Mouse (Mus musculus): ENCODE data around the gene Wdr86. TPM values are rescaled to one million over a fixed set of nuclear protein-coding genes. Genes with fewer than 3 reads are reported as not detected.
"Not testable (repeated sequence)": the region's sequence is repeated elsewhere in the genome, so short reads cannot be mapped to it uniquely, and the experiment has no call there.

Wdr86 gene
- polyA plus RNA-seq, 1 experiment, result 2.5 TPM

DNA sequence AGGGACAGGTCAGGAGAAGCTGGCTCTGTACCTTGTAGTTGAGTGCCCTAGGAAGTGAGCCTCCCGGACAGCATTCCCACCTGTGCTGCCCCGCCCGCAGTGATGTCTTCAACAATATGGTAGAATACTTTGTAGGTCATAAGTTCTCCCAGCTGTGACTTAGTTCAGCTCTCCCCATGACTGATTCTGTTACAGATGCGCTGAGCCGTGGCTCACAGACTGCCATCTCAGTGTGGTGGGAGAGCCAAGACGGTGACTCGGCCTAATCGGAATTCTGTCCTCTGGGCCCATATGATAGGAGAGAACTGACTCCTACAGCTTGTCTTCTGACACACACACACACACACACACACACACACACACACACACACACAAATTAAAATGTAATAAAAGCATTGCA, 25.9 kb downstream of the Wdr86 start:
- H3K36me3 ChIP-seq (ENCODE audit: control insufficient read depth, insufficient read depth, low read length), result peaks cover 88% of the 10 kb centered on the region

DNA sequence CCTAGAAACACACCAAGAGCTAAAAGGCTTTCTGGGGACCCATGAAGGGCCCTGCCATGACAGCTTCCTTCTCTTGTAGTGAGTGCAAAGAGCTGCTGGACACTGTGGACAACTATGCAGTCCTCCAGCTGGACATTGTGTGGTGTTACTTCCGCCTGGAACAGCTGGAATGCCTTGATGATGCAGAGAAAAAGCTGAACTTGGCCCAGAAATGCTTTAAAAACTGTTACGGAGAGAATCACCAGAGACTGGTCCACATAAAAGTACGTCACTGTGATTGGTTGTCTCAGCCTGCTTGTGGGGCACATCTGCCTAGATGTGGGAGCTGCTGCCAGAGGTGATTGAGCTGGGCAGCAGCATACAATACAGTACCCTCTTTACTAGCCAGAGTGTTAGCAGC, 29.3 kb downstream of the Wdr86 start:
- TF ChIP-seq CTCF (IDR thresholded peaks at IDR 0.05; ENCODE audit: extremely low read depth, insufficient read length, insufficient replicate concordance, low read depth, low read length), result no peak
- no peak for TF ChIP-seq POLR2A (IDR thresholded peaks at IDR 0.05; ENCODE audit: low read depth, low read length)
- WGBS, result 87% methylated on average over 3 of the region's 3 CpGs
- no peaks in the 10 kb centered on the region for H3K4me1 ChIP-seq (ENCODE audit: control insufficient read depth, insufficient read depth, insufficient read length, low read length)
- peaks cover 84% of the 10 kb centered on the region for H3K36me3 ChIP-seq (ENCODE audit: control insufficient read depth, insufficient read depth, low read length)
- H3K4me3 ChIP-seq (ENCODE audit: low read depth, low read length), result no peak overlapping the region
- H3K27ac ChIP-seq (ENCODE audit: insufficient read depth, low read depth, low read length), result no peak overlapping the region
- H3K27me3 ChIP-seq (ENCODE audit: control insufficient read depth, insufficient read depth, low read length), result no peaks in the 10 kb centered on the region

More for the DNA sequence above, 25.9 kb downstream of the Wdr86 start:
- Histone ChIP-seq H3K27me3 (ENCODE audit: control insufficient read depth, insufficient read depth, low read length) (no peaks in the 10 kb centered on the region), H3K4me3 (ENCODE audit: low read depth, low read length) (no peak overlapping the region), H3K27ac (ENCODE audit: insufficient read depth, low read depth, low read length) (no peak overlapping the region), H3K4me1 (ENCODE audit: control insufficient read depth, insufficient read depth, insufficient read length, low read length) (no peaks in the 10 kb centered on the region)
- TF ChIP-seq CTCF (IDR thresholded peaks at IDR 0.05; ENCODE audit: extremely low read depth, insufficient read length, insufficient replicate concordance, low read depth, low read length) (no peak), POLR2A (IDR thresholded peaks at IDR 0.05; ENCODE audit: low read depth, low read length) (no peak)
- 91% methylated on average over 8 of the region's 8 CpGs for WGBS

DNA sequence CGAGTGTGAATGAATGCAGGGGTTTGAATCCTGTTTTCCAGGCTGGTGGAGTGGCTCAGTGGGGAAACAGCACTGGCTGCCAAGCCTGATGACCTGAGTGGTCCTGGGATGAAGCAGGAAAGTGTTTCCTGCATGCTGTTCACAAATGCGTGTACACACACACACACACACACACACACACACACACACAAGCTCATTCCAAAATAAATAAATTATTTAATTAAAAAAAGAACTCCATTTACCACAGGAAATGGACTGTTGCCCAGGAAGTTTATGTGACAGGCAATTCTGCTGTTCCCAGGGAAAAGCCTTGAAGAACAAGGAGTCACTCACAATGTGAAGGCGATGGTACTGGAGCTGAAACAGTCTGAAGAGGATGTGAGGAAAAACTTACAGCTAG, 33.8 kb downstream of the Wdr86 start:
- WGBS, result 81% methylated on average over 3 of the region's 3 CpGs
- Histone ChIP-seq H3K27me3 (ENCODE audit: control insufficient read depth, insufficient read depth, low read length) (no peaks in the 10 kb centered on the region), H3K27ac (ENCODE audit: insufficient read depth, low read depth, low read length) (no peak overlapping the region), H3K4me1 (ENCODE audit: control insufficient read depth, insufficient read depth, insufficient read length, low read length) (no peaks in the 10 kb centered on the region), H3K4me3 (ENCODE audit: low read depth, low read length) (no peak overlapping the region), H3K36me3 (ENCODE audit: control insufficient read depth, insufficient read depth, low read length) (peaks cover 85% of the 10 kb centered on the region)
- no peak for TF ChIP-seq CTCF (IDR thresholded peaks at IDR 0.05; ENCODE audit: extremely low read depth, insufficient read length, insufficient replicate concordance, low read depth, low read length)
- no peak for TF ChIP-seq POLR2A (IDR thresholded peaks at IDR 0.05; ENCODE audit: low read depth, low read length)

- WGBS, result 74% methylated on average over 1 of the region's 1 CpGs
- TF ChIP-seq POLR2A (IDR thresholded peaks at IDR 0.05; ENCODE audit: low read depth, low read length) (no peak), CTCF (IDR thresholded peaks at IDR 0.05; ENCODE audit: extremely low read depth, insufficient read length, insufficient replicate concordance, low read depth, low read length) (no peak)
- Histone ChIP-seq H3K27me3 (ENCODE audit: control insufficient read depth, insufficient read depth, low read length) (no peaks in the 10 kb centered on the region), H3K27ac (ENCODE audit: insufficient read depth, low read depth, low read length) (no peak overlapping the region), H3K4me3 (ENCODE audit: low read depth, low read length) (no peak overlapping the region), H3K36me3 (ENCODE audit: control insufficient read depth, insufficient read depth, low read length) (peaks cover 28% of the 10 kb centered on the region), H3K4me1 (ENCODE audit: control insufficient read depth, insufficient read depth, insufficient read length, low read length) (peaks cover 3% of the 10 kb centered on the region; the same call in 1 of the 2 replicates)
Measured at GRCm38 (mm10) chr5:24687696-24688095, 42.8 kb downstream of the Wdr86 start.

DNA sequence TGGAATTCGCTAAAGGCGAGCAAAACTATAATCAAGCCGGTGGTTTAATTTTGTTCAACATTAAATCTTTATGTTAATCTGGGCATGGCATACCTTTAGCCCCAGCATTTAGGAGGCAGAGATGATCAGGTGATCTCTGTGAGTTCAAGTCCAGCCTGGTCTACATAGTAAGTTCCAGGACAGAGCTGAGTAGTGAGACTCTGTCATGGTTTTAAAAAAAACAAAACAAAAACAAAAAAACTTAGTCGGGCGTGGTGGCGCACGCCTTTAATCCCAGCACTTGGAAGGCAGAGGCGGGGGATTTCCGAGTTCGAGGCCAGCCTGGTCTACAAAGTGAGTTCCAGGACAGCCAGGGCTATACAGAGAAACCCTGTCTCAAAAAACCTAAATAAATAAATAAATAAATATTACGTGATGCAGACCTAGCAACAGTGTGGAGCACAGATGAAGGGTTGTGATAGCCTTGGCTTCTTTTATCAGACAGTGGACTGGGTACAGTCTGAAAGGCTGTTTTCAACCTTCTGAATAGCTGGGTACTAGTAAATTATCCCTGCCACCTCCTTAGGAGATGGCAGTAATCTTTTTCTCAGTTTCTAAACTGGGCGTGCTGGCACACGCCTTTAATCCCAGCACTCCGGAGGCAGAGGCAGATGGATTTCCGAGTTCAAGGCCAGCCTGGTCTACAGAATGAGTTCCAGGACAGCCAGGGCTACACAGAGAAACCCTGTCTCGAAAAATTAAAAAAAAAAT, 43.7 kb downstream of the Wdr86 start:
- Histone ChIP-seq H3K27ac (ENCODE audit: insufficient read depth, low read depth, low read length) (peak overlapping the region; percentile 14; the same call in 1 of the 2 replicates), H3K4me3 (ENCODE audit: low read depth, low read length) (0 out of 2 replicates have a peak overlapping the region, but pooled peaks have one; percentile 4), H3K36me3 (ENCODE audit: control insufficient read depth, insufficient read depth, low read length) (peaks cover 21% of the 10 kb centered on the region)
- WGBS, result 61% methylated on average over 16 of the region's 16 CpGs
- not testable (repeated sequence) for H3K27me3 ChIP-seq (ENCODE audit: control insufficient read depth, insufficient read depth, low read length); H3K4me1 ChIP-seq (ENCODE audit: control insufficient read depth, insufficient read depth, insufficient read length, low read length)

DNA sequence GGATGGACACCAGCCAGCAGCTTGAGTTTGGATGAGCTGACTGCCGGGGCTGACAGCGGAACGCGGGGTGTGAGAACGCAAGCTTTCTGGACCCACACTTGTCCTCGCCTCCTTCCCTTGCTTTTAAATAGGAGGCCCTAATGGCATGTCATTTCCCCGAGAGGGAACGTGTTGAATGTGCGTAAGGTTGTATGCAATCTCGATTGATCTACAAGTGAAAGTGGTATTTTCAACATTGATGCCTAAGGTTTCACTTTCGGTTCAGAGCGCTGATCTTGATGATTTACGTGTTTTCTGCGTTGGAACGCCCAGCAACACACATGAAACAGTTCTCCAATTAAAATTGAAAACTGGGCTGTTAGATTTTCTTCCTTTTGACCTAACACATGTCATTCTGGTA, 44.4 kb downstream of the Wdr86 start:
- under 1% methylated on average over 15 of the region's 15 CpGs for WGBS

GRCm38 (mm10) chr5:24685366-24686093, 45.0 kb downstream of the Wdr86 start, which contains the start of gene Nub1:
Nub1 (plus strand) TSS chr5:24685532.
- peak; percentile 69; the same call in 1 of the 2 replicates for TF ChIP-seq POLR2A (IDR thresholded peaks at IDR 0.05; ENCODE audit: low read depth, low read length)
- TF ChIP-seq CTCF (IDR thresholded peaks at IDR 0.05; ENCODE audit: extremely low read depth, insufficient read length, insufficient replicate concordance, low read depth, low read length), result peak; percentile 46; the same call in 1 of the 2 replicates
- H3K36me3 ChIP-seq (ENCODE audit: control insufficient read depth, insufficient read depth, low read length), result peaks cover 10% of the 10 kb centered on the region
- peak within 1 kb of the TSS; percentile 97 for H3K4me3 ChIP-seq (ENCODE audit: low read depth, low read length)
- H3K27me3 ChIP-seq (ENCODE audit: control insufficient read depth, insufficient read depth, low read length), result no peaks in the 10 kb centered on the region
- WGBS, result under 1% methylated on average over 53 of the region's 53 CpGs
- peaks cover 3% of the 10 kb centered on the region; the same call in 1 of the 2 replicates for H3K4me1 ChIP-seq (ENCODE audit: control insufficient read depth, insufficient read depth, insufficient read length, low read length)
- peak within 1 kb of the TSS; percentile 94 for H3K27ac ChIP-seq (ENCODE audit: insufficient read depth, low read depth, low read length)

More for the DNA sequence above, 44.4 kb downstream of the Wdr86 start:
- peak overlapping the region; percentile 97 for H3K4me3 ChIP-seq (ENCODE audit: low read depth, low read length)
- H3K4me1 ChIP-seq (ENCODE audit: control insufficient read depth, insufficient read depth, insufficient read length, low read length), result peaks cover 3% of the 10 kb centered on the region; the same call in 1 of the 2 replicates
- TF ChIP-seq POLR2A (IDR thresholded peaks at IDR 0.05; ENCODE audit: low read depth, low read length), result no peak
- TF ChIP-seq CTCF (IDR thresholded peaks at IDR 0.05; ENCODE audit: extremely low read depth, insufficient read length, insufficient replicate concordance, low read depth, low read length), result no peak
- H3K27me3 ChIP-seq (ENCODE audit: control insufficient read depth, insufficient read depth, low read length), result no peaks in the 10 kb centered on the region
- H3K27ac ChIP-seq (ENCODE audit: insufficient read depth, low read depth, low read length), result peak overlapping the region; percentile 91
- peaks cover 15% of the 10 kb centered on the region for H3K36me3 ChIP-seq (ENCODE audit: control insufficient read depth, insufficient read depth, low read length)

All from small intestine, adult 2 months (tissue).